ENCODE assay signal across 8 mouse cellular contexts in the genomic region with DNA sequence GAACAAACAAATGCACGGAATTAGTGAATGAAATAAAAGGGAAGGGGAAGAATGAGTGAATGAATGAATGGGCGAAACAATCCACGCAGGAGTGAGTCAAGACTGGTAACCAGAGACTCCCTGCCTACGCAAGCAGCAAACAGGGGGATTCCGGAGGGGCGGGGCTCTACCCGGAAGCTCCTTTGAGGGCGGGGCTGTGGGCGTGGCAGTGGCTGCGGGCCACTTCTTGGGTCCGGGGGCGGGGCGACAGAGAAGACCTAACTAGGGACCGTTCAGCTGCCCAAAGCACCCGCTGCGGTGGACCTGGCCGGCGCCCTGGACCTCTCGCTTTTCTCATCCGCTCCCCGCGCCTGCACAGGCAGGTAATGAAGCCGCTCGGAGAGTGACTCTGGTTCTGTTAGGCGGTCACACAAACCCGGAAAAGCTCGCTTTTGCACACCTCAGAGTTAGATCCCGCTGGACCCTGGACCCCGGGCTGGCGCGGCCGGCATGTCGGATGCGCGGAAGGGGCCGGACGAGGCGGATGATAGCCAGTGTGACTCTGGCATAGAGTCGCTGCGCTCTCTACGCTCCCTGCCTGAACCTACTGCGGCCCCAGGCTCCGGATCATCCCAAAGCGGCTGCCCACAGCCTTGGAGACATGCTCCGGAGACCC. TPM values are rescaled to one million over a fixed set of nuclear protein-coding genes. Genes with fewer than 3 reads are reported as not detected.
DNase-seq lines count a peak whose midpoint lies in the region; ATAC-seq and TF ChIP-seq lines count a peak whose summit lies in the region.

A gene (plus strand): TSS at position 252 of the 655 bp plus-strand sequence.

- peak within 1 kb of the TSS; percentile 56 for H3K9ac ChIP-seq in forebrain, postnatal 0 days
- peak within 1 kb of the TSS; percentile 50 for H3K9ac ChIP-seq in lung, postnatal 0 days (replicated peaks; ENCODE audit: low read depth)

- H3K4me1 ChIP-seq in G1E (ENCODE audit: insufficient read depth, low read depth, low read length): peaks cover 52% of the 10 kb centered on the region
- peaks cover 39% of the 10 kb centered on the region for H3K4me1 ChIP-seq in cerebellum, adult 2 months (ENCODE audit: control insufficient read depth, insufficient read depth, low read length)
- H3K4me1 ChIP-seq in forebrain, postnatal 0 days (ENCODE audit: insufficient read depth): 0 out of 2 replicates have a peak, but pooled peaks cover 6% of the 10 kb centered on the region
- peaks cover 9% of the 10 kb centered on the region for H3K4me1 ChIP-seq in lung, postnatal 0 days (ENCODE audit: insufficient read depth, low read depth, low read length)

- H3K27ac ChIP-seq in cerebellum, adult 2 months (ENCODE audit: insufficient read depth, low read length): peak within 1 kb of the TSS; percentile 78
- no peak within 1 kb of the TSS for H3K27ac ChIP-seq in forebrain, postnatal 0 days (ENCODE audit: low read depth, low read length)
- H3K27ac ChIP-seq in lung, postnatal 0 days (ENCODE audit: low read length): no peak within 1 kb of the TSS

- WGBS in cerebellum, adult 2 months: under 1% methylated on average over 45 of the region's 45 CpGs
- 5% methylated on average over 43 of the region's 45 CpGs for WGBS in forebrain, postnatal 0 days
- WGBS in lung, postnatal 0 days: 2% methylated on average over 43 of the region's 45 CpGs

- peak; percentile 66 for ATAC-seq in G1E (ENCODE audit: extremely low read depth, insufficient number of reproducible peaks, low FRiP score, poor library complexity, severe bottlenecking)
- peak; percentile 81 for ATAC-seq in forebrain, postnatal 0 days
- peak; percentile 90 for ATAC-seq in lung, postnatal 0 days

- TF ChIP-seq EP300 in lung, postnatal 0 days (IDR thresholded peaks at IDR 0.05): no peak

- H3K27me3 ChIP-seq in G1E (ENCODE audit: insufficient read depth, low read length): peaks cover 16% of the 10 kb centered on the region
- no peaks in the 10 kb centered on the region for H3K27me3 ChIP-seq in cerebellum, adult 2 months (ENCODE audit: control insufficient read depth, insufficient read depth, low read length)
- no peaks in the 10 kb centered on the region for H3K27me3 ChIP-seq in forebrain, postnatal 0 days (ENCODE audit: insufficient read depth, low read length)
- 0 out of 2 replicates have a peak, but pooled peaks cover 8% of the 10 kb centered on the region for H3K27me3 ChIP-seq in lung, postnatal 0 days (replicated peaks; ENCODE audit: insufficient read depth, low read length)

- peak within 1 kb of the TSS; percentile 93 for H3K4me2 ChIP-seq in forebrain, postnatal 0 days (ENCODE audit: low read depth)
- H3K4me2 ChIP-seq in lung, postnatal 0 days (replicated peaks; ENCODE audit: low read depth, low read length): peak within 1 kb of the TSS; percentile 96

- TF ChIP-seq CTCF in G1E (IDR thresholded peaks at IDR 0.05; ENCODE audit: low read depth, low read length): no peak
- no peak for TF ChIP-seq CTCF in cerebellum, adult 2 months (IDR thresholded peaks at IDR 0.05; ENCODE audit: borderline replicate concordance, insufficient read depth, low read depth, low read length)
- no peak for TF ChIP-seq CTCF in forebrain, postnatal 0 days (IDR thresholded peaks at IDR 0.05; ENCODE audit: low read depth)
- no peak for TF ChIP-seq CTCF in lung, postnatal 0 days (IDR thresholded peaks at IDR 0.05)

- peak; percentile 69; the same call in 1 of the 2 replicates for TF ChIP-seq POLR2A in cerebellum, adult 2 months (IDR thresholded peaks at IDR 0.05; ENCODE audit: borderline replicate concordance, insufficient read depth, low read length)

- peaks cover 32% of the 10 kb centered on the region for H3K36me3 ChIP-seq in G1E (replicated peaks)
- no peaks in the 10 kb centered on the region for H3K36me3 ChIP-seq in forebrain, postnatal 0 days (ENCODE audit: insufficient read depth)
- no peaks in the 10 kb centered on the region for H3K36me3 ChIP-seq in lung, postnatal 0 days (ENCODE audit: insufficient read depth, low read length)

- H3K9me3 ChIP-seq in G1E (replicated peaks): no peaks in the 10 kb centered on the region
- no peaks in the 10 kb centered on the region for H3K9me3 ChIP-seq in forebrain, postnatal 0 days (ENCODE audit: low read length)
- H3K9me3 ChIP-seq in lung, postnatal 0 days (ENCODE audit: low read length): no peaks in the 10 kb centered on the region

- H3K4me3 ChIP-seq in G1E (ENCODE audit: low read depth, low read length): peak within 1 kb of the TSS; percentile 83
- H3K4me3 ChIP-seq in cerebellum, adult 2 months (replicated peaks; ENCODE audit: insufficient read depth, low read depth, low read length): peak within 1 kb of the TSS; percentile 92
- peak within 1 kb of the TSS; percentile 53 for H3K4me3 ChIP-seq in forebrain, postnatal 0 days (ENCODE audit: low read depth, low read length)
- peak within 1 kb of the TSS; percentile 51 for H3K4me3 ChIP-seq in lung, postnatal 0 days (ENCODE audit: low read depth, low read length)

- DNase-seq in G1E (ENCODE audit: low spot score): peak; percentile 91
- peak; percentile 93 to 94 for DNase-seq in cerebellum, adult 2 months
- peak; percentile 85 for DNase-seq in forebrain, postnatal 0 days
- peak; percentile 96 for DNase-seq in heart, postnatal 4 days
- DNase-seq in layer of hippocampus, adult 9-10 months (ENCODE audit: low spot score): peak; percentile 66
- DNase-seq in lung, postnatal 0 days (ENCODE audit: low spot score): peak; percentile 96
- peak; percentile 84 for DNase-seq in ovary, postnatal 10 days (ENCODE audit: low spot score)
- DNase-seq in thymus, postnatal 10 days (ENCODE audit: low spot score in 2 of 2): peak; percentile 95 to 98

RNA-seq across cellular contexts. Expression of the gene that starts here (rescaled TPM):
- total RNA-seq in G1E (2014; fragmentation: Nextera tagmentation) (5.1 and 5.9 TPM in 2 replicates), G1E (2017) (11.0 and 11.1 TPM in 2 replicates)
- polyA plus RNA-seq in G1E (2012): 8.6 and 9.2 TPM in 2 replicates
- polyA plus RNA-seq in cerebellum, adult 2 months (2012; rRNA removed): 12.5 and 13.5 TPM in 2 replicates
- 2.8 and 3.1 TPM in 2 replicates for total RNA-seq in forebrain, postnatal 0 days (2014; rRNA removed)
- polyA plus RNA-seq in forebrain, postnatal 0 days (2015; fragmentation: Nextera tagmentation; extraction: Ambion mirVana): 2.2 and 2.7 TPM in 2 replicates
- total RNA-seq in heart, postnatal 4 days (2021): 1 to 10 TPM; 1.5 to 1.9 TPM
- 2.4 and 5.0 TPM in 2 replicates for polyA plus RNA-seq in lung, postnatal 0 days (2015; fragmentation: Nextera tagmentation; extraction: Ambion mirVana)
